Mouse (Mus musculus): ENCODE measurements at regions not wholly inside any gene's neighbourhood (a gene's known extent, or its start where the extent isn't known, plus 50 kb on each side); places are given as distances from the start of the nearest gene placed in this dataset.

- TF ChIP-seq CTCF (IDR thresholded peaks at IDR 0.05; ENCODE audit: insufficient read depth, low read length) (no peak), POLR2A (IDR thresholded peaks at IDR 0.05; ENCODE audit: borderline replicate concordance, extremely low read depth, low read depth, low read length) (no peak)
These were observed 304.7 kb upstream of the Hs6st1 start for GRCm38 (mm10) chr1:35763456-35763855.

Data from lung, adult 2 months (tissue).